Mouse (Mus musculus) fibroblast of lung, adult 2 months (primary cell): ENCODE data around the gene Thumpd2.

Source experiments
- DNase-seq: peaks from one replicate; pipeline ENCODE4 v3.0.0-alpha.2; 2011; ENCODE audit warnings: low read depth

Thumpd2 gene

DNA sequence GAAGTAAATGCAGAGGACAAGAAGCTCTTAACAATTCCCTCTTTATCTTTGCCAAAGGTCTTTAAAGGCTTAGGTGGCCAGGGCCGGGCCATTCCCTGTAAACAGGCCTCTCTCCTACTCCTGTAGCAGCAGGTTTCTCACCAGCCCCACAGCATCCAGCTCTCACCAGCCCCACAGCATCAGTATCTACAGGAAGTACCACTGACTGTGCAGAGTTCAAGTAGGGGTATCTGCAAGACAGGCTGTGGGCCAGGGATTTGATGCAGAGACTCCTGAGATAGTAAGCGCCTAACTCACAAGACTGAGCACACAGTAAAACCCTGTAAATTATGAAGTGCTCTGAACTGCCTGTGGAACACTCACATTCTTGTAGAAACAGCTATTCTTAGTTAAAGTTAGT lies 31.9 kb downstream of the Thumpd2 start:
- no peak for DNase-seq

- no peak for DNase-seq
These were observed 32.9 kb downstream of the Thumpd2 start for GRCm38 (mm10) chr17:81031830-81032442.

DNA sequence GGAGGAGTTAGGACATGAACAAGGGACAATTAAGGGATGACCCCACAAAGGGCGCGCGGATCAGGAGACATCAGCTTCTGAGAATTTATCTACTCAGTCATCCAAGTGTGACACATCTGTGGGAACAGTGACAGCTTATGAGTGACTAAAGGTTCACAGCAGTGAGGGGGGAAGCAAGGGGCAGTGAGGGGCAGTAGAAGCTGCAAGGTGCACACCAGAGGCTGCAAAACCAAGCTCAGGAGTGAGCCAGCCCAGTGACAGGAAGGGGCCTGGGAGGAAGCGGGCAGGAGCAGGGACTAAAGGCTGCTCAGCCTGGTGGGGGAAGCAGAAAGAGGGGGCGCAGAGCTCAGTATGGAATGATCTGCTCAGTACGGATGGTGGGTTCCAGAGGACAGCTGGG lies 37.6 kb downstream of the Thumpd2 start:
- DNase-seq: no peak

- no peak for DNase-seq
These were observed 47.8 kb downstream of the Thumpd2 start for GRCm38 (mm10) chr17:81017132-81017531.

DNA sequence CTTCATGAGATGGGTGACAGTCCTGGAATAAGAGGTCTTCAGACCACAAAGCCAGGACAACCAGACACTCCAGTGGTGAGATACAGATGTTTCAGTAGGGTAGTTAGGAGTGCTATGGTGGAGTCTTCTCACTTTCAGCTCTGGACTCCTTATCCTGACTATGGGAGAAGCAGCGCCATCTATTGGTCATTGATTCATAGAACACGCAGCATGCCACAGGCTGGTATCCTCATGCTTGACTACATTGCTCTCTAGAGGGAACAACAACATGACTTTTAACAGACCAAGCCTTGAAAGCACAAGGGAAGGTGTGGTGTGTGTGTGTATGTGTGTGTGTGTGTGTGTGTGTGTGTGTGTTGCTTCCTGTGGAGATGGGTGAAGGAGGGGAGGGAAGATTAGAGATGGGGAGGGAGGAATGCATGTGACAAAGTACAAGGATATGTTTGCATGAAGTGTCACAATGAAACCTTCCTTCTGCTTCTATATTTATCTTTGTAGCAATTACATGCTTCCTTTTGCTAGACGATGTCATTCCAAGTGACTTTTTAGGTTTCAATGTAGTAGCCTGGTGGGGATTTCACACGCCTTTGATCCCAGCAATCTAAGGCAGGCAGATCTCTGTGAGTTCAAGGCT lies 49.0 kb downstream of the Thumpd2 start:
- peak; percentile 50 for DNase-seq

- no peak for DNase-seq
These were observed 53.8 kb downstream of the Thumpd2 start for GRCm38 (mm10) chr17:81010844-81011685.

GRCm38 (mm10) chr17:81010199-81010598 lies 54.7 kb downstream of the Thumpd2 start:
- no peak for DNase-seq

DNA sequence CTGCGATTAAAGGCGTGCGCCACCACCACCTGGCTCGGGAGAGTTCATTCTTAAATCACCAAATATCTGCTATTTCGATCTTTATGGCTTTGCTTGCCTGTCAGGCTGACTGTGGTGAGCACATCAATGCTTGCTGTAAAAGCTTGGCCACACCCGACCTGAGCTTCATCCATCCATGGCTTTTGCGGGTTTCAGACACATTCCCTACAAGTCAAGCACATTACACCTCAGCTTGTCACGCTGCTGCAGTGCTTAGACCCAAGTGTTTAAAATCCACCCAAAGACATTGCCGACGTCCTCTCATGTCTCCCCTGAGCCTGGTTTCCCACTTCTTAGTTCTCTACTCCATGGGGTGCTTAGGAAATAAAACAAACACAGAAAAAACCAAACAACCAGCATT lies 55.8 kb downstream of the Thumpd2 start:
- DNase-seq: no peak

- DNase-seq: no peak
These were observed 59.6 kb downstream of the Thumpd2 start for GRCm38 (mm10) chr17:81005292-81005691.

DNA sequence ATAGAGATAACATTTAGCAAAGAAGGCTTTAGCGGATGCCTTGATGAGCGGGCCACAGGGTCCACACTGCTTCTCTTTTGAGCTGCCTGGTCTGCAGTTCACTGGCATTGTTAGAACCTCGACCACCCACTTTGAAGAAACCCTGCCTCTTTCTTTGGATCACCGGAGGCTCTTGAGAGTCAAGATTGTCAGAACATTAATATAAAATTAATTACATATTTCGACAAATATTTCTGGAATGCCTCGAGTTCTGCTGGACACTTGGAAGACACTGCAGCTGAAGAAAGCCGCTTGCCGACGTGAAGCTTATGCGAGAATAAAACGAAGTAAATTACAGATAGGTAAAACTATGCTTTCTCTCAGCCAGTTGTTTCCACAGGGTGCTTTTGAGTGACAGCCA lies 60.4 kb downstream of the Thumpd2 start:
- no peak for DNase-seq

DNA sequence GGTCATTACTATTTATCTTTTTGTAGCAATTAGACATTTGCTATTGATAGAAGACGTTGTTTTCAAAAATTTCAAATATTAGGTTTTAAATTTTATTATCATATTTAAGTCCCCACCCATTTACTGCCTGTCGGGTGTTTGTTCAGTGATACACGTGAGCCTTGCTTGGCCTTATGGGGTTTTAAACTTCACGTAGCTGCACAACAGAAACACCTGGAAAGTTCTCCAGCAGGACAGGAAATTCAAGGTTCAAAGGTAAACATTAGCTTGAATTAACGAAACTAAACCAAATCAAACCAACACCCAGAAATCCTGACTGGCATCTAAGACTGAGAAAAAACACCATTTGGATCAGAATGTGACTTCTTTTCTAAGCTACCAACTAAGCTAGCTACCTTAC lies 62.8 kb downstream of the Thumpd2 start:
- DNase-seq: no peak

GRCm38 (mm10) chr17:81001647-81002046 lies 63.2 kb downstream of the Thumpd2 start:
- DNase-seq: no peak

DNA sequence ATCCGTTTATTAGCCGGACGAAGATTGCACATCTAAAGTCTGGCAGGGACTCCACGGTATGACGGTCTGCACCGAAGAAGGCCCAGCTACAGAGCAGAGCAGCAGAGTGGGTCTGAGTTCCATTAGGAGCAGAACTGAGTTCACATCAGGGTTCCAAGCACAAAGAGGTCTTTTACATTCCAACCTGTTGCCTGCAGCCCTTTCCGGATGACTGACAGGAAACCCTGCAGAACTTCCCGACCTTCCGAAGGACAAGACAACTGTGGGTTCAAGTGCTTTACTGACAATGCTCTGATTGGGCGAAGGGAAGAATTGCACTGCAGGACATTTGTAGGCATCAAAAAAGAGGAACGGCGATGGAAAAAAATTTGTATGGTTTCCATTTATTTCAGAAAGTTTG lies 63.9 kb downstream of the Thumpd2 start:
- no peak for DNase-seq

- DNase-seq: no peak
These were observed 65.9 kb downstream of the Thumpd2 start for GRCm38 (mm10) chr17:80998958-80999357.

DNA sequence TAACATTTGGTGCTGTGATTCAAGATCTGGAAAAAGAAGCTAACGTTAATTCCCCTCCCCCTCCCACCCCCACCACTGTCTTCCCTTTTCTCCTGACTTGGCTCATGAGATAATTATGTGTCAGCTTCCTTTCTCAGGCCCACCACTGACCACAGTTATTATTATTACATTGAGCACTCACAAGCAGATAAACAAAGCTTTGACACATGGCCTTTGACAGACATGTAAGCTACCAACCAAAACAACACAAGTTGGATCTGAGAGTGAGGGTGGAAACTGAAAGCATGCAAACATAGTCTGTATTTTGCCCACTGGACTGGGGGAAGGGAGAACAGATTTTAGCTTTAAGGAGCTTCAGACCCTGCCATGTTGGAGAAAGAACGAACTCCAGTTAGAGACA lies 67.7 kb downstream of the Thumpd2 start:
- DNase-seq: no peak

DNA sequence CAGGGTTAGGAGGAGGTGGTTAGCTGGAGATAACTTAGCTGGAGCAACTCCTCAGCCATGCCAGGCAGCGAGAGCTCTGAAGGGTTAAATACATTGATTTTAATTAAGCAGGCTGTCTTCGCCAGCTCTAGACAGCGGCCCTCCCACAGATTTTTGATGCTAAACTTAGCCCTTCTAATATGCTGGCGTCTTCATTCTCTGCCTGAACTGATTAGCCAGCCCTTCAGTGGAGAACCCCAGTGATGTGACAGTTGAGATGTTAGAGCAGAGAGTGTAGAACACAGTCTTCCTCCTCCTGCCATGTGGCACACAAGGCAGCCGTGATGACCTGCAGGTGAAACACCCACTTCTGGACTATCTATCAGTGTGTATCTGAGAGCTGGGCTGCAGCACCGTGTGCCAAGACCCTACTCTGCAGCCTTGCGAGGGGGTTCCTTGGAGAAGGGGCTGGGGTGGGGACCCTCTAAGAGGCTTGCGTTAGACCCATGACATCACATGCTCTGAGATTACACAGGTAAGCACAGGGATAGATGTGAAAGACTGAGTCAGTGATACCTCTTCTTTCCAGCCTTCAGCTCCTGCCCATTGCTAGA lies 73.3 kb downstream of the Thumpd2 start:
- no peak for DNase-seq

DNA sequence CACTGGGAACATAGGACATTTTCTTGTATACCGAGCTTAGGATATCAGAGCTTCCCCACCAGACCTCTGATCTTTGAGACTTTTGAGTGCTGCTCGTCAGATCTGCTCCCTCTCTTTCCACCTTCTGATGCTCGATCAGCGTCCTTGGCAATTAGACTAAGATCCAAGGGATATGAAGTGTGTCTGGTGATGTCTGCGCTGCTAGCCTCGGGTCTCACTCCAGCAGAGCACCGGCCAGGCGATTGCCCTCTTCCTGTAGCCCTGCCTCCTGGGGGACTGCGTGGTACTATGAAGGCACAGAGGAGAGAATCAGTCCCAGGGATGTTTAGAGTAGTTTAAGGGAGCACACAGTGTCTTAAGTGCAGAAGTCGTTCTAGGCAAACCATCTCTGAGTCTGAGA lies 81.9 kb downstream of the Thumpd2 start:
- DNase-seq: no peak

DNA sequence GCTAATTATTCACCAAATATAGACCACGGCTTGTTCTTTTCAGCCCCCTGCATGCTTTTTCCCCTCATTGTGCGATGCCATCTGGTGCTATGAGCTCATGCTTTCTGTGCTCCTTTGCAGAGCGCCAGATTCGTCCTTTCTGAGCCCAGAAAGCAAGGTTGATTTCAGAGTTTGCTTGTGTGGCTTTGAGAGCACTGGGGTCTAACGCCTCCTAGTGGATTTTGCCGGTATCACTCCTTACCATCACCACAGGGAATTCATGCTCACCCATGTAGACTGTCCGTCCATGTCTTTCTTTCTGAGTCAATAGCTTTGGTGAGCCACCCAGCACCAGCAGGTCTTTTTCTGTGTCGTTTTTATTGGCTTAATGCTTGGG lies 82.5 kb downstream of the Thumpd2 start:
- DNase-seq: peak; percentile 70

- DNase-seq: peak; percentile 36
These were observed 83.0 kb downstream of the Thumpd2 start for GRCm38 (mm10) chr17:80981721-80982411.

- DNase-seq: no peak
These were observed 84.8 kb downstream of the Thumpd2 start for GRCm38 (mm10) chr17:80980096-80980495.

DNA sequence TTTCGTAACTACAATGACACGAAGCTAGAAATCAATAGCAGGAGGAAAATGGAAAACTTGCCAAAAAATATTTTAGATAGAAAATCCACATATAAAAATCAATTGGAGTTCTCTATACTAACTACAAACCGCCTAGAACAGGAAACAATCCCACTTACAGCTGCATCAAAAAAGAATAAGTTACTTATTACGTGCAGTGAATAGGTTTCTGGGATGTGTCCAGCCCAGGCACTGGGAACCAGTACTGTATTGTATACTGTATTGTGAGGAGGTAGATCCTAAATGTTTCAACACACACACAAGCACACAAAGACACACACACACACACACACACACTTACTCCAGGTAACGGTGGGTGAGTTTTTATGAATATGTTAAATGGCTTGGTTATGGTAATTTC lies 87.6 kb downstream of the Thumpd2 start:
- no peak for DNase-seq
